Mouse (Mus musculus) erythroblast, embryonic 14.5 days (primary cell): ENCODE data around the gene Nsmf.

Experiments used
- GATA1 ChIP-seq: IDR thresholded peaks from 2 replicates; pipeline ENCODE4 v1.6.1; 2012; ENCODE audit warnings: low read length, inconsistent platforms, mixed read lengths
- TAL1 ChIP-seq: IDR thresholded peaks from 3 replicates; pipeline ENCODE4 v1.6.1; 2012; ENCODE audit warnings: low read length, inconsistent platforms, mixed read lengths

DNA sequence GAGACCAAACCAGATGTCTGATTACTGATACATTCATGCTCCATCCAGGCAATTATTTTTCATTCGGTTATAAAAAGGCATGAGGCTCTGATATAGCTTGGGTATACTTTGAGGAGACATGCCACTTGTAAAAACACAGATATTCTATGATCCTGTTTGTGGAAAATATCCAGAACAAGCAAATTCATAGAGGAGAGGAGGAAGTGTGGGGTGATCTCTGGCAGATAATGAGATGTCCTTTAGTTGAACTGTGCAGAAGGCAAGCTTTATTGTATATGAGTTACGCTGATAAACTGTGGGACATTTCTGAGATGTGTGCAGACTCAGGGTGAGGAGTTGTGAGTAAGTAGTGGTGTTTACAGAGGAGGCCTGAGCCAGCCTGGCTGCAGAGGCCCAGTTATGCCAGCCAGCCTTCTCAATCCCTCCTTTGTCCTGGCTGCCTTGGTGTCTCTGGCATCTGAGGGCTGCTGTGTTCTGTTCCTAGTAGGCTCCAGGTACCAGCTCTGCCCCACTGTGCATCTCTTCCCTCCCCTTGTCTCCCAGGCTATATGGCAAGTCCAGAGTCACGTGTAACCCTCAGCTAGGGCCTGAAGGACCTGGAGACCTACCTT, 44.0 kb downstream of the Nsmf start:
- TF ChIP-seq GATA1: no peak
- TF ChIP-seq TAL1: no peak
